ENCODE assay signal across 41 mouse cellular contexts in the genomic region with DNA sequence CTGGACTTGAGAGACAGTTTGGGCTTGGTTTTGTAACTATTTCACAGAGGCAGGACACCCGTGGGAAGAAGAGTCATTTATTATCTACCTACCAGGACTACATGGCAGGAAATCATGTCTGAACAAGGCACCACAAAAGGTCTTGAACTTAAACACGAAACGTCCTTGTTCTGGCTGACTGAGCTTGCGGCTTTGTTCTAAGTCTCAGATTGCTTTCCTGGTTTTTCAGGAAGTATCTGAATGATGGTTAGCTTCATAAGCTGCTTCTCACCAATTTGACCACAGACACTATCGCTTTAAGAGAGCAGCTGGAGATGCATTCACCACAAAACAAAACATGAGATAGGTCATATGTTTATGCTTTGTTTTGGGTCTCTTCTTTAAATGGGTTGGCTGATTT. TPM values are rescaled to one million over a fixed set of nuclear protein-coding genes. Genes with fewer than 3 reads are reported as not detected.
DNase-seq lines count a peak whose midpoint lies in the region; ATAC-seq and TF ChIP-seq lines count a peak whose summit lies in the region.
"Had no signal": no experiment of that assay in that cellular context is flagged by ENCODE, and none has a peak within 500 bp of the region (broad histone marks: within the 10 kb centered on the region; RNA-seq: fewer than 3 reads in every experiment).

No protein-coding gene starts in this region.

- peaks cover 8 to 9% of the 10 kb centered on the region in 2 experiments for H3K4me1 ChIP-seq in MEL (ENCODE audit: control insufficient read depth in 1 of 2, insufficient read depth in 2 of 2, low read length in 2 of 2)
- no peaks in the 10 kb centered on the region for H3K4me1 ChIP-seq in hindbrain, embryonic 11.5 days (replicated peaks; ENCODE audit: control insufficient read depth, insufficient read depth, low read length)

- no peak overlapping the region for H3K9ac ChIP-seq in MEL (ENCODE audit: control insufficient read depth, low read depth, low read length, poor library complexity, severe bottlenecking)
- H3K9ac ChIP-seq in hindbrain, embryonic 11.5 days (ENCODE audit: low read depth, low read length), result no peak overlapping the region
- H3K9ac ChIP-seq: embryonic facial prominence, embryonic 12.5 days; forebrain, embryonic 15.5 days; heart, embryonic 13.5 days; hindbrain, embryonic 12.5 days; limb, embryonic 15.5 days; liver, embryonic 13.5 days; neural tube, embryonic 15.5 days had no signal

- peak; percentile 16; the same call in 1 of the 2 replicates for ATAC-seq in megakaryocyte progenitor cell, adult 5-6 weeks (replicated peaks; ENCODE audit: poor library complexity)
- ATAC-seq in hindbrain, embryonic 11.5 days (ENCODE audit: low FRiP score), result no peak
- ATAC-seq: CD4-positive, CD25-positive, alpha-beta regulatory T cell, adult 4 months; forebrain, embryonic 15.5 days; hindbrain, postnatal 0 days; lung, postnatal 0 days had no signal

- H3K4me2 ChIP-seq in hindbrain, embryonic 11.5 days (replicated peaks; ENCODE audit: low read depth, low read length), result no peak overlapping the region
- H3K4me2 ChIP-seq: embryonic facial prominence, embryonic 12.5 days; forebrain, embryonic 15.5 days; heart, embryonic 13.5 days; hindbrain, embryonic 12.5 days; limb, embryonic 15.5 days; liver, embryonic 13.5 days; neural tube, embryonic 15.5 days had no signal

- TF ChIP-seq RAD21 in MEL (IDR thresholded peaks at IDR 0.05; ENCODE audit: low read depth, low read length), result no peak

- H3K27ac ChIP-seq in MEL (ENCODE audit: control insufficient read depth, low read depth, low read length), result no peak overlapping the region
- no peak overlapping the region for H3K27ac ChIP-seq in hindbrain, embryonic 11.5 days (ENCODE audit: low read depth, low read length)
- H3K27ac ChIP-seq: embryonic facial prominence, embryonic 12.5 days; forebrain, embryonic 10.5 days; forebrain, embryonic 15.5 days; gastrocnemius, adult 2 months; heart, embryonic 13.5 days; hindbrain, embryonic 12.5 days; hindbrain, postnatal 0 days; limb, embryonic 15.5 days; liver, embryonic 13.5 days; neural tube, embryonic 15.5 days had no signal

- peak; percentile 19 to 25 for DNase-seq in B cell, adult 2 months
- peak; percentile 65 for DNase-seq in MEL (ENCODE audit: low read depth, low spot score)
- peak; percentile 54 for DNase-seq in fat pad, adult 2 months (ENCODE audit: extremely low read depth, low read depth, low spot score)
- no peak for DNase-seq in spleen, postnatal 4 days (ENCODE audit: low spot score in 2 of 2)
- no peak for DNase-seq in right cerebral cortex, postnatal 36 days (ENCODE audit: low spot score in 2 of 2)
- DNase-seq in hindbrain, embryonic 11.5 days (ENCODE audit: low spot score), result no peak
- DNase-seq in adrenal gland, adult (ENCODE audit: inconsistent age in 2 of 2, low spot score in 1 of 2), result no peak
- DNase-seq: adrenal gland, postnatal 36 days; cerebellum, adult 2 months; cerebellum, postnatal 36 days; embryo, embryonic 11 days; gastrocnemius, adult 2 months; gastrocnemius, postnatal 36 days; heart, postnatal 14 days; kidney, adult 11 months; kidney, postnatal 4 days; left cerebral cortex, postnatal 4 days; liver, embryonic 13.5 days; lung, adult 18-20 months; lung, postnatal 4 days; midbrain, embryonic 14.5 days; retina, postnatal 1 day; right cerebral cortex, postnatal 25 days had no signal

- WGBS in hindbrain, embryonic 11.5 days, result 82% methylated on average over 5 of the region's 5 CpGs

- no peaks in the 10 kb centered on the region for H3K9me3 ChIP-seq in MEL (replicated peaks; ENCODE audit: insufficient read depth, low read length)
- no peaks in the 10 kb centered on the region for H3K9me3 ChIP-seq in hindbrain, embryonic 11.5 days (ENCODE audit: control insufficient read depth, low read length)
- H3K9me3 ChIP-seq: embryonic facial prominence, embryonic 12.5 days; forebrain, embryonic 10.5 days; forebrain, embryonic 15.5 days; heart, embryonic 13.5 days; hindbrain, embryonic 12.5 days; limb, embryonic 15.5 days; liver, embryonic 13.5 days; neural tube, embryonic 15.5 days had no signal

- no peak for TF ChIP-seq CTCF in MEL (IDR thresholded peaks at IDR 0.05 in 2 of 3, conservative IDR thresholded peaks at IDR 0.05 in 1 of 3; ENCODE audit: control insufficient read depth in 1 of 3, insufficient read depth in 1 of 3, low read depth in 2 of 3, low read length in 3 of 3, poor library complexity in 1 of 3, severe bottlenecking in 1 of 3)

- TF ChIP-seq EP300 in MEL (IDR thresholded peaks at IDR 0.05; ENCODE audit: low read depth in 1 of 2, low read length in 2 of 2), result peak in 1 of 2 experiments; percentile 9; a peak in 1 of 4 replicates

- TF ChIP-seq POLR2A in MEL (IDR thresholded peaks at IDR 0.05; ENCODE audit: control insufficient read depth in 1 of 2, insufficient read depth in 1 of 2, low read depth in 1 of 2, low read length in 2 of 2, poor library complexity in 1 of 2), result no peak

- H3K4me3 ChIP-seq in MEL (ENCODE audit: control insufficient read depth in 1 of 2, insufficient read depth in 1 of 2, low read depth in 2 of 2, low read length in 2 of 2), result no peak overlapping the region
- no peak overlapping the region for H3K4me3 ChIP-seq in hindbrain, embryonic 11.5 days (ENCODE audit: low read depth, low read length)
- H3K4me3 ChIP-seq: embryonic facial prominence, embryonic 12.5 days; forebrain, embryonic 10.5 days; forebrain, embryonic 15.5 days; gastrocnemius, adult 2 months; heart, embryonic 13.5 days; hindbrain, embryonic 12.5 days; limb, embryonic 15.5 days; liver, embryonic 13.5 days; neural tube, embryonic 15.5 days had no signal

- H3K79me2 ChIP-seq in MEL (ENCODE audit: control insufficient read depth, insufficient read depth, low read length, poor library complexity), result peaks cover 5% of the 10 kb centered on the region

- no peaks in the 10 kb centered on the region for H3K27me3 ChIP-seq in MEL (ENCODE audit: control insufficient read depth in 1 of 2, insufficient read depth in 2 of 2, low read length in 2 of 2)
- H3K27me3 ChIP-seq in hindbrain, embryonic 11.5 days (ENCODE audit: control insufficient read depth, insufficient read depth, low read length), result no peaks in the 10 kb centered on the region
- H3K27me3 ChIP-seq: embryonic facial prominence, embryonic 12.5 days; forebrain, embryonic 15.5 days; heart, embryonic 13.5 days; hindbrain, embryonic 12.5 days; limb, embryonic 15.5 days; liver, embryonic 13.5 days; neural tube, embryonic 15.5 days had no signal

- H3K36me3 ChIP-seq in MEL (ENCODE audit: control insufficient read depth in 1 of 2, insufficient read depth in 2 of 2, low read length in 2 of 2), result peaks cover 0 to 16% of the 10 kb centered on the region in 2 experiments; a peak in 2 of 4 replicates
- H3K36me3 ChIP-seq in hindbrain, embryonic 11.5 days (ENCODE audit: control insufficient read depth, insufficient read depth, low read length), result no peaks in the 10 kb centered on the region
- H3K36me3 ChIP-seq: embryonic facial prominence, embryonic 12.5 days; forebrain, embryonic 10.5 days; forebrain, embryonic 15.5 days; heart, embryonic 13.5 days; hindbrain, embryonic 12.5 days; limb, embryonic 15.5 days; liver, embryonic 13.5 days; neural tube, embryonic 15.5 days had no signal

TF ChIP-seq in MEL, 35 proteins besides CTCF, POLR2A, EP300 and RAD21 (continues in another document):
- peak; percentile 87 for TF ChIP-seq ETS1 (IDR thresholded peaks at IDR 0.05; ENCODE audit: low read depth, low read length)
- TF ChIP-seq TAL1 (IDR thresholded peaks at IDR 0.05; ENCODE audit: low read length), result peak; percentile 27; the same call in 1 of the 2 replicates
- TF ChIP-seq TCF12 (IDR thresholded peaks at IDR 0.05; ENCODE audit: low read depth, low read length), result peak; percentile 39; the same call in 1 of the 2 replicates
- no peak for TF ChIP-seq MAZ (IDR thresholded peaks at IDR 0.05; ENCODE audit: low read depth, low read length)
- no peak for TF ChIP-seq CHD1 (IDR thresholded peaks at IDR 0.05; ENCODE audit: low read depth, low read length)
- TF ChIP-seq NELFE (IDR thresholded peaks at IDR 0.05; ENCODE audit: low read depth, low read length), result no peak
- TF ChIP-seq BHLHE40 (IDR thresholded peaks at IDR 0.05; ENCODE audit: borderline replicate concordance, low read depth, low read length), result 0 out of 2 replicates have a peak, but pooled peaks have one; percentile 3
- TF ChIP-seq MYB (IDR thresholded peaks at IDR 0.05; ENCODE audit: low read depth, low read length), result no peak
- TF ChIP-seq JUND (IDR thresholded peaks at IDR 0.05; ENCODE audit: low read depth, low read length), result no peak
- TF ChIP-seq RCOR1 (IDR thresholded peaks at IDR 0.05; ENCODE audit: low read depth, low read length), result peak; percentile 93
- no peak for TF ChIP-seq ZNF384 (IDR thresholded peaks at IDR 0.05; ENCODE audit: low read depth, low read length)
- TF ChIP-seq POLR2AphosphoS5 (IDR thresholded peaks at IDR 0.05; ENCODE audit: borderline replicate concordance, low read depth, low read length), result no peak
- peak; percentile 56 for TF ChIP-seq SIN3A (IDR thresholded peaks at IDR 0.05; ENCODE audit: low read length)
- no peak for TF ChIP-seq ZKSCAN1 (IDR thresholded peaks at IDR 0.05; ENCODE audit: low read depth, low read length)
- TF ChIP-seq USF2 (IDR thresholded peaks at IDR 0.05; ENCODE audit: borderline replicate concordance in 1 of 2, insufficient read depth in 1 of 2, low read depth in 1 of 2, low read length in 2 of 2), result no peak
- TF ChIP-seq NRF1 (IDR thresholded peaks at IDR 0.05; ENCODE audit: insufficient read depth, low read depth, low read length, poor library complexity, severe bottlenecking), result no peak
- TF ChIP-seq USF1 (IDR thresholded peaks at IDR 0.05; ENCODE audit: low read depth, low read length), result no peak
- TF ChIP-seq TBP (IDR thresholded peaks at IDR 0.05; ENCODE audit: low read depth, low read length), result no peak
- no peak for TF ChIP-seq ELF1 (IDR thresholded peaks at IDR 0.05; ENCODE audit: low read depth, low read length)
- no peak for TF ChIP-seq MAX (IDR thresholded peaks at IDR 0.05; ENCODE audit: low read length)

RNA-seq across cellular contexts. Expression of a gene that starts 2.6 kb away (rescaled TPM):
- 7.3 and 8.0 TPM in 2 replicates for total RNA-seq in MEL (2012; rRNA removed)
- 1 to 10 TPM in 1 of 2 experiments, not detected in 1; 7.6 TPM for polyA plus RNA-seq in MEL (2012; ENCODE audit: insufficient read depth in 1 of 2, insufficient read length in 2 of 2, low read depth in 1 of 2, low replicate concordance in 2 of 2, missing spikeins in 1 of 2)
- total RNA-seq in megakaryocyte progenitor cell, adult 5-6 weeks (2015), result 25.8 and 35.4 TPM in 2 replicates
- 31.7 and 45.5 TPM in 2 replicates for total RNA-seq in megakaryocyte progenitor cell, adult 5-6 weeks (2017)
- polyA plus RNA-seq in hindbrain, embryonic 11.5 days (2014; fragmentation: Nextera tagmentation; extraction: Ambion mirVana), result 48.5 and 51.0 TPM in 2 replicates

RNA-seq across cellular contexts. Expression of a gene that starts 3.5 kb away (rescaled TPM):
- not detected in 2 replicates for total RNA-seq in MEL (2012; rRNA removed)
- polyA plus RNA-seq in MEL (2012; ENCODE audit: insufficient read depth in 1 of 2, insufficient read length in 2 of 2, low read depth in 1 of 2, low replicate concordance in 2 of 2, missing spikeins in 1 of 2), result not detected
- total RNA-seq in megakaryocyte progenitor cell, adult 5-6 weeks (2015), result not detected in 2 replicates
- total RNA-seq in megakaryocyte progenitor cell, adult 5-6 weeks (2017), result not detected in 2 replicates
- polyA plus RNA-seq in hindbrain, embryonic 11.5 days (2014; fragmentation: Nextera tagmentation; extraction: Ambion mirVana), result not detected in 2 replicates
- total RNA-seq: adrenal gland, adult 18-20 months; adrenal gland, postnatal 36 days; gastrocnemius, adult 2 months; gastrocnemius, postnatal 36 days; heart, adult 8-10 months; heart, postnatal 14 days; hindbrain, postnatal 0 days; layer of hippocampus, adult 8-10 months; layer of hippocampus, postnatal 25 days; left cerebral cortex, postnatal 4 days; monocyte, adult 5-6 weeks had no signal
- polyA plus RNA-seq: CD4-positive, CD25-positive, alpha-beta regulatory T cell, adult 4 months; cerebellum, adult 2 months; embryonic facial prominence, embryonic 12.5 days; forebrain, embryonic 10.5 days; forebrain, embryonic 15.5 days; frontal cortex, adult 2 months; heart, embryonic 13.5 days; hindbrain, embryonic 12.5 days; hindbrain, postnatal 0 days; kidney, embryonic 16.5 days; limb, embryonic 15.5 days; liver, embryonic 13.5 days; lung, postnatal 0 days; midbrain, embryonic 14.5 days; neural tube, embryonic 15.5 days had no signal

Comparison
In these comparisons a context has a peak if more than half of its experiments do, and no peak if none do; other contexts are left out.
1. DNase-seq: peak in B cell, adult 2 months (2 of 2), MEL (single experiment) and fat pad, adult 2 months (single experiment); none in spleen, postnatal 4 days (0 of 2), right cerebral cortex, postnatal 36 days (0 of 2), hindbrain, embryonic 11.5 days (single experiment) and adrenal gland, adult (0 of 2).